Mouse (Mus musculus): ENCODE measurements at regions not wholly inside any gene's neighbourhood (a gene's known extent, or its start where the extent isn't known, plus 50 kb on each side); places are given as distances from the start of the nearest gene placed in this dataset.
A peak's percentile ranks its signal among the peaks of the same experiment; 100 is the strongest.

DNA sequence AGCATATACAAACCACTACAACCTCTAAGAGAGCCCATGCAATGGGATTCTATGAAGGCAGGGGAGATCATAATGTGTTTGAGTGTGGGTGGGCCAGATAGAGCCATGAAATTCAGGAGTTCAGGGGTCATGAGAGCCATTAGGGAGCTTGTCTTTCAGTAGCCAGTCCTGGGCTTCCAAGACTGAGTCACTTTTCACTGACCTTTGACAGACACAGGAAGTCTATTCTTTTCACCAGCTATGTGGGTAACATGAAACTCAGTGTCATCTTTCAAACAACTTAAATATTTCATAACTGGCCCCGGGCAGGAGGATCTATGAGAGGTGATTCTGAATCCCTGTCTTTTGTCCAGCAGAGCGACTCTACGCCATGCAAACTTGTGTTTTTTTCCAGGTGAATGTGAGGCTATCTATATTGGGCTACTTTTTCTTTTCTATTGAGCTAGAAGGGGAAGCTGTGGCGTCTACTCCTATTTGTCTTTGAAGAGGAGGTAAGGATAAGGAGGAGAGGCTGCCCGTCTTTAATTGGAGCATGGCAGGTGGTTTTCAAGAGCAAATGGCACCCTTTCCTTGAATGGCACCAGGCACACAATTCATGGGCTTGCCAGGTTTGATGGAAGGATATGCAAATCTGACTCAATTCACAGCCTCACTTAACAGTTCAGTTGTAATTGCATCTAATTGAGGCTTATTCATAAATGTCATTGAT, 95.6 kb upstream of the Chd2 start:
- DNase-seq: no peak

DNA sequence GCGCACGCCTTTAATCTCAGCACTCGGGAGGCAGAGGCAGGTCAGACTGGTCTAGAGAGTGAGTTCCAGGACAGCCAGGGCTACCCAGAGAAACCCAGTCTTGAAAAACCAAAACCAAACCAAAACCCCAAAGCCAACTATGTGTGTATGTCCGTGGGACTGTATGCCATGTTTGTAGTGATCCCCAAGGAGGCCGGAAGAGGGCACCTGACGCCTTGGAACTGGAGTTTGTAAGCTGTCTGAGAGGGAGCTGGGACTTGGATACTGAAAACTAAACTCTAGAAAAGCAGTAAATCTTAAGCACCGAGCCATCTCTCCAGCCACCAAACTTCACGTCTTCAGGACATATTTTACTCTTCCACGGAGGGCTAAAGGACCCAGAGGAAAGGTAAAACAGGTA, 93.8 kb upstream of the Chd2 start:
- DNase-seq: no peak

DNA sequence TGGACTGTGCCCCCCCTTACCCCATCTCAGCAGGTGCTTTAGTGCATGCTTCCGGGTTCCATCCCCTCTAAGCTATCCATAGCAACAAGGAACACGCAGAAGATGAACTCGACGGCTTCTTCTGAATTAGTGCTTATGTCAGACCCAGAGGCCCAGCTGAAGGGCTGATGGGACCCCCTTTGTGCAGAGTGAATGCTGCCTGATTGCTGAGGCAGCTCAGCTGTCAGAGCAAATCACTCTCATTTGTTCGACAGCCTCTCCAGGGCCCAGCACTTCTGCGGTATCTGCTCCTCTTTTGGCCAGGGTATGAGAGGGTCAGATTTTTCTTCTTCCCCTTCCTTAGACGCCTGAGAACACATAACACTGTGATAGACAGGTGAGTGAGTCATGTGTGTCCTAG, 89.2 kb upstream of the Chd2 start:
- DNase-seq: no peak

DNA sequence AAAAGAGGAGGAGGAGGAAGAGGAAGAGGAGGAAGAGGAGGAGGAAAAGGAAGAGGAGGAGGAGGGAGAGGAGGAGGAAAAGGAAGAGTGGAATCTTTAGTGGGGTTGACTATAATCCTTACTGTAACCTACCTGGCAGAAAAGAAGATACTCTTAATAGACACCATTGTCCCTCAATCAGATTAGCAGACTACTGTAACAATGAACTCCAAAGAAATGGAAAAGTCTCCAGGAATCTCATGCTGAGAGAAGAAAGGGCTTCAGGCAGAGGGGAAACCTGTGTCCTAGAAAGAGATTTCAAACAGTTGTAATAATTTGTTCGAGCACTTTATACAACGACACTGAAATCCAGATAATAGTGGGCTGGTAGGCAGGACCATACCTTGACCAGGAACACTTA, 87.6 kb upstream of the Chd2 start:
- DNase-seq: no peak

DNA sequence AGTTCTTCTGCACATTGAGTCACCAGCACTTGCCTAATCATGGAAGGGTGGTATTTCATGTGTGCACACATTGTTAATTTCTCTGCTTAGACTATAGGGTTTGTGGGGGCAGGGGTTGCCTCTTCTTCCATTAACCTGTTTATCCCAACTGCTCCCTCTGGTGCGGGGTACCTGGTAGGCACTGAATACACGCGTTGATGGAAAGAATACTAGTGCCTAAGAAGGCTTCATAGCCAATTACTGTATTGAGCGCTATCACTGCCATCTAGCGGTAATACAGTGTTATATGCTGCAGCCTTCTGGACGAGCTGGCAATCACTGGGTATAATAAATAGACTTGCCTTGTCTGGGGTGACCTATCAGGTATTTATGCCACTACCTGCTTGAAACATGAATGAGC, 86.4 kb upstream of the Chd2 start:
- DNase-seq: peak; percentile 67 to 81

DNA sequence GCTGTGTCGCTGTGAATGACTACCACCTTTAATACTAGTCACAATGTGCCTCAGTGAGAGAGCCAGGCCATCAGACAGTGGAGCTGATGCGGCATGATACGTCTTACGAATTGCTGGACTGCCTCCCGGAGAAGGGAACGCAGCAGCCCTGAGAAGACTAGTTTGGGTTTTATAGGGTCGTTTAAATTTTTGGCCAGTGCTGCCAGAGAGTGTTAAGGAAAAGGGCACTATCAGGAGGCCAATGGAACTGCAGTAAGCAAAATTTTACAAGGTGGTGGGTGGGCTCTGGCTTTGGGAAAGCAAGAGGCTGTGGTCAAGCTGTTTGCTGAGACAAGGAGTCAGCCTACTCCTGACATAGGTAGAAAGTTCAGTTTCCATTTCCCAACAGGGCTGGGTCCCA, 84.7 kb upstream of the Chd2 start:
- DNase-seq: peak in 1 of 2 experiments; percentile 32

DNA sequence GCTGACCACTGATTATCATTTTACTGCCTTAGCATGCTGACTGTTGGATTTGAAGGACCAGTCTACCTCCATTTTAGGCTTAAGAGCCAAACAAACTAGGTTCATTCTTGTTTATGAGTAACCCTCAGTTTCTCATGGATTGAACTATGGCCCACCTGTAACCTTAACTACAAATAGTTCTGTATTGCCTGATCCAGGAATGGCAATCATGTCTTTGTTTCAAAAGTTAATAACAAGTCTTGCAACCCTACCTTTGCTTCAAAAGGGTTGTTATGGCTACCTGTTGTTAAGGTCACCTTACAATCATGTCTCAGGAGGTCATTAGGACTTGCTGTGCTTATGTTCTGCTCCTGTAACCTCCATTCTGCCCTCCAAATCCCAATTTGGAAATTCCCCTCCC, 84.0 kb upstream of the Chd2 start:
- no peak for DNase-seq

DNA sequence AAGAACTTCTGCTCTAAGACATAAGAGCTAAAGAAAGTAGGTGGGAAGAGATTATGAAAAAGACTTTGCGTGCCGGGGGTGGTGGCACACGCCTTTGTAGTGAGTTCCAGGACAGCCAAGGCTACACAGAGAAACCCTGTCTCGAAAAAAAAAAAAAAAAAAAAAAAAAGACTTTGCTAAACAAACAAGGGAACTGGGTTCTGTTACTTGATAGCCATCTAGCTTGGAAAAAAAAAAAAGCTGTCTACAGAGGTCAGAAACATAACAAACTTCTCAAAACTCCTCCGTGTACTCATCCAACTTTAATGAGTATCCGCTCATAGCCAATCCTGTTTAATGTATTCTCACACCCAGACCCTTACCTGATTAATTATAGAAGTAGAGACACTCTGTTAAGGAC, 83.4 kb upstream of the Chd2 start:
- DNase-seq: no peak

DNA sequence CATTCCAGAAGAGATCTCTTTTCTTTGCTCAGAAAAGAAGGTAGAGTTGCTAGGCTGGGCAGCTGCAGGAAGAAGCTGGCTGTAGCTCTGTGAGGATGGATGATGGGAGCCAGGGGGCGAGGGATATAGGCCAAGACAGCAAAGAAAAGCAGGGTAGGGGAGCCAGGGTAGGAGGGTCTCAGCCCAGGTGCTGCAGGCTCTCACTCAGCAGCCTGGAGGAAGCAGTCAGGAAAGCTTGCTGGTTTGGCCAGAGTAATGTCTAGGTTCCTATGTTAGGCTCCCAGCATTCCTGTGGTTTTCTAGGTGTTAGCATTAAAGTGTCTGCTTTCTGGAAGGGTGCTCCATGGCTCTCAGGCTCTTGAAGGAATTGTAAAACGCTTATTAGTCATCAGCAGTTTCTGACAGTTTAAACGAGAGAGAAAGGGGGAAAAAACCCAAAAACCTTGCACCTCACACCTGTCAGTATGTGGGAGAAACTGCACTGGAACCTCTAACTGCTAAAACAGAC, 82.5 kb upstream of the Chd2 start:
- DNase-seq: no peak

DNA sequence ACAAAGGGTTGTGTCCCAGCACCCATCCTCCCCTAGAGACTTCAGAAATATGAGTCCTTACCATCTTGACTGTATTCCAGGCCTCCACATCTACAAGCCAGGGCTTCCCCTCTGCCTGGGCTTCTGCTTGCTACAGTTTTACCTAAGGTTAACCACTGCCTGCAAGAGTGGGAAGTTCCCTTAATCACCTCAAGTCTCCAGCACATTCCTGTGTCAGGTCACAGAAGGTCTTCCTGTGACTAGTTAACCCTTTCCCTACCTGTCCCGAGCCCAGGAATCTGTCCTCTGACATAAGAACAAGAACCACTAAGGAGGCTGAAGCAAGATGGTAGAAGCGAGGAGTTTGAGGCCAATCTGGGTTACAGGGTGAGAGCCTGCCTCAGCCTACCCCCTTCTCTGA, 80.8 kb upstream of the Chd2 start:
- DNase-seq: no peak

DNA sequence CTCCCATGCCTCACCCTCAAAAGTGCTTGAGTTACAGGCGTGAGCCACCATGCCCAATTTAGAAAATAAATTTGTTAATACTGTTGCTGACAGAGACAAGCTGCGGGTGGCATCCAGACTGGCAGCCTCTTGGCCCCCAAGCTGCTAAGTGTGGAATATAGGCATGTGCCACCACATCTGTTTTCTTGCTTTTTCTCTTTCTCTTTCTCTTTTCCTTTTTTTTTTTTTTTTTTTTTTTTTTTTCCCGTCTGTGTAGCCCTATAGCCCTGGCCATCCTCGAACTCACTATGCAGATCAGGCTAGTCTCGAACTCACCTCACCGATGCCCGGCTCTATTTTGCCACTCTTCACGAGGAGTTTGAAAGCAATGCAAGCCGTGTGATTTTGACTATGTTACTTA, 78.7 kb upstream of the Chd2 start:
- DNase-seq: no peak

DNA sequence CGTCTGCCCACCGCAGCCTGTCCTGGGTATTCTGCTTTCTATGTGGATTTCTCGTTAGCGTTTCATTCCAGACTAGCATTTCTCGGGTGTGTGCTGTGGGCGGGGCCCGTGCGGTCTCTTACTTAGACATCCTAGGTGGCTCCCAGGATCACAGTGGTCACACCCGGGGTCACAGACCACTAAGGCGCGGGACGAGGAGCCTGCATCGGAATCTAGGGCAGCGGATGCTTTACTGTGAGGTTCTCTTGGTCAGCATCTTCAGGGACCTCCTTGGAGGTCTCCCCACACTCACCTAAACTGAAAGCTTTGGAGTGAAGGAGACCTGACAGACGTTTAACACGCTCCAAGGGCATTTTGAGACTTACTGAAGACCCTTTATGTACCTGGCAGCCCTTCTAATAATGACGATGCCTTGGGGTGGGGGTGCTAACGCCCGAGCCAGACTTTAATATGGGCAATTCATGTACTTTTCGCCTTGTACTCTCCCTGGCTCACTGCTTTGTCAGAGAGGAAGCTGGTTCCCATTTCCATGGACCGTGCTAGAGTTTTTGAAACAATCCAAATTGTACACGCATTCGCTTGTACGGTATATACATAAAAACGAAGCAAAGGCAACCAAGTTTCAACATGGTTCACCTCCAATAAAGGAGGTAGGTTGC, 77.3 kb upstream of the Chd2 start:
- no peak for DNase-seq

DNA sequence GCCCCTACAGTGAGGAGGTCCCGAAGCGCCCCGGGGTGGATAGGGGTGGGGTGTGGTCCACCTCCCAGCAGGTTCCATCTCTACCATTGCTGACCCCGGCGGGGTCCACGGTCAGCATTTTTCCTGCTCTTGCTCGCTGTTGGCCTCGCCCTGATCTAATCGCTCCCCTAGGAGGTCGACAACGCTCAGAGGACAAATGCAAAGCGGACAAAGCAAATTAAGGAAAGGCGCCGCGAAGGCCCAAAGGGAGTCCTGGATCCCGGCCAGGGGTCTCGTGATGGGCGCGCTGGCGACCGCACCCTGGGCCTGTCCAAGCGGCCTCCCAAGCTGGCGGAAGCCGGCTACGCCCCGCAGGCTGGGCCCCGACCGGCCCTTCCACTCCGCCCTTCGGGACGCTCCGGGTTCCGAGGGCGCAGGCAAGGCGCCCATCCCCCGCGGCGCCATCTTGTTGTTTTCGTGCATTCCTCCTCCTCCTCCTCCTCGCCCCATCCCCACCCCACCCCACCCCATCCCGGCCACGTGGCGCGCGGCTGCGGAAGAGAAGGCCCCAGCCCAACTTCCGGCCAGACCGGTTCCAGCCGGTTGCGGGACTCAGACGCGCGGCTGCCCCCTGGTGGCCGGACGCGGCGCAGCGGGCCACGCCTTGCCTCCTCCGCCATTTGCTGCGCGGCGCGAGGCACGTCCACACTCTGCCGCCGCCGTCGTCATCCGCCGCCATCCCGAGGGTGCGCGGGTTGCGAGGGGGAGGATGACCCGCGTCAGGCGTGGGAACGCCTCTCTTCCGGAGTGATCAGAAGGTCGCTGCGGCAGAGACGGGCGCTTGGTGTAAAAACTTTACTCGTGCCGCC, 76.5 kb upstream of the Chd2 start:
- peak; percentile 99 for DNase-seq

DNA sequence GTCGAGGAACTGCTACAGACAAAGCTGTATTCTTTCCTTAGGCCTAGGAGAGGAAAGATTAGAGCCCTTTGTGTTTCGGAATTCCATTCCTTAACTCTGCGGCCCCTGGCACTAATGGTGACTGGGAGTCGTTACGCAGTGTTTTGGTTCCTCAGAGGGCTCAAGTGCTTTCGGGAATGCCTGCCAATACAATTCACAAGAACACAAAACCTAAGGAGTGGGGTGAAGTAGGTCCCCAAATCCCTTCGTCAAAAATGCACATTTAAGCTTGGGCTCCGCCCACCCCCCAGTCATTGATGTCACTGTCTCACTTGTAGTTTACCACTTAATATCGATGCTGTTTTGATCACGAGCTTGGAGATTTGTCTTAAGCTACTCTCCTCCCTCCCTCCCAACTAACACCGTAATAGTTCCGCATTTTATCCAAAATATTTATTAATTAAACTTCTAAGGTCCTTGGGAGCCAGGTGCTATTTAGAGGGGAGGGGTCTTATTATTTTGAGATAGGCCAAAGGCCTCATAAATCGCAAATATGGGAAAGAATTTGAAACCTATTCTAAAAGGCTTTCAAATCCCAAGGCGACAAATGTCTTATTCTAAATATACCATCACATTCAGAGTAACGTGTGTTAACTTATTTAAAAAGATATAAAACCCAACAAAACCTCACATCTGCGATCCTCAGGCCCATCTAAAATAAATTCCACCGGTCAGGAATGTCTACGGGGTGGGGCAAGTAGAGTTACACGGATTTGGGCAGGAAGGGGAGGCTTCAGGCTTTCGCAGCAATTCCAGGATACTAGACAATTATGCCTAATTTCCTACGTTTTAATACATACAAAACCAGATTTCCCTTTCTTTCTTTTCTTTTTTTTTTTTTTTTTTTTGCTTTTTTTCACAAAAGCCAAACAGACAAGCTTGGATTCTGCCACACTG, 75.6 kb upstream of the Chd2 start:
- peak; percentile 49 to 71 for DNase-seq

DNA sequence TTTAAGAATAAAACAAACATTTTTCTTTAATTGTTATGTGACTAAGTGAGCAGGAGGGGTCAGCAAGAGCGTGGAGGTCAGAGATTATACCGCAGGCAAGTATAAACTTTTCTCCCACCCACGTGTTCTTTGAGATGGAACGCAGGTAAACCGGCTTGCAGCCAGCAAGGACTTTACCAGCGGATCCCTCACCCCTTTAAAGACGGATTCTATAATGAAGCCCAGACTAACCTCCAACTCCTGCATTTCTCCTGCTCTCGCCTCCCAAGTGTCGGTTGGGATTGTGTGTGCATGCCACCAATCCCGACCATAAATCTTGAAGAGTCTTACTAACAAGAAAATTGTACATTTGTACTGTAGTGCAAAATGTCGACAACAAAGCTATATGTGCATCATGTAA, 74.4 kb upstream of the Chd2 start:
- DNase-seq: peak in 1 of 2 experiments; percentile 41

DNA sequence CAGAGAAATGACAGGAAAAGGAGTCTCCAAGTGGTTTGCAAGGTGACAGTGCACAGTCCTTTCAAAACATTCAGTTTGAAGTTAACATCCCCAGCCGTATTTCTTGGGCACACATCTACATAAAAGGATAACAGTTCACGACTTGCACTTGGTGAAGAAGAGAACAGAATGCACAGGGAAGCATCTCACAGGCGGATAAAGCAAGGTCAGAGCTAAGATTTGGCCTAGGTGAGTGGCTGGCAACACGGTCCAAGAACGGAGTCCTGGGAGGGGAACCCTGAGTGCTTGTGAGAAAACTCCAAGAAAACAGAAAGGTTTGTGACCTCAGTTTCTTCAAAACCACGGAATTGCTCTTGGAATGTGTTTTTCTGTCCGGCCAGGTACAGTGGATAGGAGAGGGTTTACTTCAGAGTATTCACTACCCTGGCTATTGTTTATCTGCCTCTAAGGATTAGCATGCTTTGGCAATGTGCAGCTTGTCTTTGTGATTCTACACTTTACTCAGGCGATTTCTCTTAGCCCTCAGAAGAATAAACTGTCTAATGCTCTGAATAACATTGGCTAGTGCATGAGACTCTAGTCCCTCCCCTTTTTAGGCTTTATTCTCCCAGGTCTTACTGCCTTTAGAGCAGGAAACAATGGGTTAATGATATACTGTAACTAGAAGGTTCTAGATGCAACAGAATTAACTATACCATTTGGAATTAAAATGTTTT, 73.4 kb upstream of the Chd2 start:
- no peak for DNase-seq

DNA sequence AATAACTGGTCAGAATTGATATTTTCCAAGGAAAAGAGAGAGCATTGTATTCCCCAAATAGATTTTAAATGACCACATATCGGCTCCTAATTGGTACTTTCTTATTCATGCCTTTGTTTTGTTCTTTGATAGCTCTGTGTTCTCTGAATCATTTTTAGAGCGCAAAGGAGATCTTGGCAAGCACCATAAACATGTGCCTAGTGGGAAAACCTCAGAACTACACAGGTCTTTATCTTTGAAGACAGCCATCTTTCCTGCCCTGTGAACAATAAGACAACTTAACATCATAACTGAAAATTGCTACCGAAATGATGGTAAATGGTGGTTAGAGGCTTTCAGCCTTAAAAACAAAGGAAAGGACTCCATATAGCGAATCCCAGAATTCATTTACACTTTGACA, 72.7 kb upstream of the Chd2 start:
- DNase-seq: no peak

DNA sequence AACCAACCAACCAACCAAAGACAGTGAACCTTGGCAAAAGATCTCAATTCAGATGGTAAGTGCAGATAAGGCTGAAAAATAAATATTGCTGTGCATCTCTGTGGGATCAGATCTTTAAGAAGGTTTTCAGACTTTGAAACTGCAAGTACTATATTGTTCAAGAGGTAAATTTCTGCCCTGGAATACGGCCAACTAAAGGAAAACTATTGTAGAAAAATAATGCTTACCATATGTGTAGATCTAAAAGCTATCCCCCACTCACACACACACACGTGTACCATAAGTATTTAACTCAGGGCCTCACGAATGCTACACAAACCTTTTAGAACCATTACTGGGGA, 71.1 kb upstream of the Chd2 start:
- DNase-seq: no peak

DNA sequence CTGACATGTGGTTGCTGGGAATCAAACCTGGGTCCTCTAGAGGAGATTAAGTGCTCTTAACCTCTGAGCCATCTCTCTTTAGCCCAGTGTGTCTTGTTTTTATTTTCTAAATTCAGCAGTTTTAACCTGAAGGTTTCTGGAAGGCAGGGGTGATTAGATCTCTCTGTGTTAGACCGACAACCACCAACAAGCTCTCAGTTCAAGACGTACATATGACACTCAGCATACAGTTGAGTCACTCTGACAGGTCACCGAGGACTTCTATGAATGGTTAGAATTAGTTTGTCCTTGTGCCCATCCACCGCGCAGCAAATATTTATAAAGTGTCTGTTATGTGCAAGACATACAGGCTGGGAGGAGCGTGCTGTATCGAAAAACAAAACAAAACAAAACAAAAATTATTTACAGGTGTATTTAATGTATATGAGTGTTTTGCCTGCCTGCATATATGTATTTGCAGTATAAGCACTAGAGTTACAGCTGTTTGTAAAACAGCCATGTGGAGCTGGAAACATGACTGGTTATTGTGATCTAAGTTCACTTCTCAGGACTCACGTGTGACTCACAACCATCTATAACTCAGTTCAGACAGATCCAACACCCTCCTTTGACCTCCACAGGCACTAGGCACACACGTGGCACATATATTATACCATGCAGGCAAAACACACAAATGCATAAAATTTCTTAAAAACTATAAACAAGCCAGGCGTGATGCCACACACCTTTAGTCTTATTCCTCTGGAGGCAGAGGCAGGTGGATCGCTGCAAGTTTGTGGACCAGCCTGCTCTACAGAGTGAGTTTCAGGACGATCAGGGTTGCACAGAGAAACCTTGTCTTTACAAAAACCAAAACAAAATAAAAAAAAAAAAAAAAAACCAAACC, 70.5 kb upstream of the Chd2 start:
- DNase-seq: no peak

DNA sequence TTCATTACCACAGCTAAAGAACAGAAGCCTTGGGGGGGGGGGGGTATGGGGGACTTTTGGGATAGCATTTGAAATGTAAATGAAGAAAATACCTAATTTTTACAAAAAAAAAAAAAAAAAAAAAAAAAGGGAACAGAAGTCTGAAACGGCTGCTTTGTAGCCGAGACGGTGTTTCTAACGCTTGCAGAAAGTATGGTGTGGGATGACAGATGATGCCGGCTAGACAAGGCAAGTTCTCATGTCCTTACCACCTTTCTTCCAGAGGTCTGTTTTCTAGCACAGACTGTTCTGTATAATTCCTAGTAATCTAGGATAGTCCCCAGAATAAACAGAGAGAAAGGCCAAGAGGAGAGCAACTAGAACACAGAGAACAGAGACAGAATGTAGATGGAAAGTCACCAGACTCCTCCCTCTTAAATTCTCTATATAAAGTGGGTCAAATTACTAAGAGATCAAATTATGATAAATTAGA, 67.2 kb upstream of the Chd2 start:
- no peak for DNase-seq
